Mouse (Mus musculus): ENCODE measurements around the gene Ms4a13.
A peak's percentile ranks its signal among the peaks of the same experiment; 100 is the strongest.
"Not testable (repeated sequence)": the region's sequence is repeated elsewhere in the genome, so short reads cannot be mapped to it uniquely, and the experiment has no call there.

The Ms4a13 gene

GRCm38 (mm10) chr19:11196546-11196945 lies at the start of gene Ms4a13:
Ms4a13 (minus strand) TSS chr19:11196737.
- DNase-seq (ENCODE audit: low spot score), result no peak

GRCm38 (mm10) chr19:11244230-11244629 lies 47.7 kb upstream of the Ms4a13 start:
- DNase-seq (ENCODE audit: low spot score), result no peak

GRCm38 (mm10) chr19:11242560-11242959 lies 46.0 kb upstream of the Ms4a13 start:
- no peak for DNase-seq (ENCODE audit: low spot score)

- DNase-seq (ENCODE audit: low spot score), result no peak
These were observed 39.3 kb upstream of the Ms4a13 start for GRCm38 (mm10) chr19:11235820-11236219.

GRCm38 (mm10) chr19:11234921-11235735 lies 38.6 kb upstream of the Ms4a13 start:
- DNase-seq (ENCODE audit: low spot score), result no peak

- DNase-seq (ENCODE audit: low spot score), result no peak
These were observed 37.7 kb upstream of the Ms4a13 start for GRCm38 (mm10) chr19:11234244-11234643.

- DNase-seq (ENCODE audit: low spot score), result no peak
These were observed 35.8 kb upstream of the Ms4a13 start, which contains the start of gene Ms4a12 for GRCm38 (mm10) chr19:11232348-11232747. Ms4a12 (minus strand) TSS chr19:11232448.

DNA sequence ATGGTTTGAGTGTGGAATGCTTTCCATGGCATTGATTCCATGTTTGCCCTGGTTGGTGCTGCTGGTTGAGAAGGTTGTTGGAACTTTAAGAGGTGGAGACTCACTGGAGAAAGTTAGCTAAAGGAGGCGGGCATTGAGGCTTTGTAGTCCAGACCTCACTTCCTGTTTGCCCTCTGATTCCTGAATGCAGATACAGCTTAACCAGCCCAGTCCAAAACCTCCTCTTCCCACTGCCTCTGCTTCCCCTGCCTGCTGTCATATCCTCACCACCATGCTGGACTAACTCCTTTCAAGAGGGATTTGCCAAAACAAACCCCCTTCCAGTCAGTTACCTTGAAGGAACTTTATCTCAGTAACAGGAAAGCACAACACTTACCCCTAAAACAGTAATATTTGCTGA lies 4.0 kb downstream of the Ms4a13 start:
- no peak for DNase-seq (ENCODE audit: low spot score)

- peak; percentile 32 for DNase-seq (ENCODE audit: low spot score)
These were observed 12.4 kb downstream of the Ms4a13 start for GRCm38 (mm10) chr19:11184121-11184520.

GRCm38 (mm10) chr19:11177464-11177863 lies 19.1 kb downstream of the Ms4a13 start:
- DNase-seq (ENCODE audit: low spot score), result no peak

- DNase-seq (ENCODE audit: low spot score), result no peak
These were observed 31.4 kb downstream of the Ms4a13 start, which contains the start of gene 1700025F22Rik for GRCm38 (mm10) chr19:11165172-11165571. 1700025F22Rik (minus strand) TSS chr19:11165320.

DNA sequence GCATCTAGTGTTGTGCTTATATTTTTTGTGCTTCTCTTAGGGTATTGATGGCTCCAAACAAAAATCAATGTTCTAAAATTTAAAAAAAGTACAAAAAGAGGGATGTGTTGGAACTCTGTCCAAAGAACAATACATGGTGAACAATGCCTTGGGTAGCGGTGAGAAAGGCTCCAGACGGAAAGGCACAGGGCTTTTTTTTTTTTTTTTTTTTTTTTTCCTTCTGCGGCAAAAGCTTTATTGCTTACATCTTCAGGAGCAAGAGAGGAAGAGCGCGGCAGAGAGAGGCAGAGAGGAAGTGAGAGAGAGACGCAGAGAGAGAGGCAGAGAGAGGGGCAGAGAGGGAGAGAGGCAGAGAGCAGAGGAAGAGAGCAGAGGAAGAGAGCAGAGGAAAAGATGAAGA lies 38.6 kb downstream of the Ms4a13 start:
- not testable (repeated sequence) for DNase-seq (ENCODE audit: low spot score)

- no peak for DNase-seq (ENCODE audit: low spot score)
These were observed 61.2 kb downstream of the Ms4a13 start for GRCm38 (mm10) chr19:11135336-11135735.

GRCm38 (mm10) chr19:11134852-11135251 lies 61.7 kb downstream of the Ms4a13 start:
- DNase-seq (ENCODE audit: low spot score), result no peak

GRCm38 (mm10) chr19:11130776-11131175 lies 65.8 kb downstream of the Ms4a13 start, which contains the start of gene 1700017D01Rik:
1700017D01Rik (minus strand) TSS chr19:11130876.
- DNase-seq (ENCODE audit: low spot score), result not testable (repeated sequence)

DNA sequence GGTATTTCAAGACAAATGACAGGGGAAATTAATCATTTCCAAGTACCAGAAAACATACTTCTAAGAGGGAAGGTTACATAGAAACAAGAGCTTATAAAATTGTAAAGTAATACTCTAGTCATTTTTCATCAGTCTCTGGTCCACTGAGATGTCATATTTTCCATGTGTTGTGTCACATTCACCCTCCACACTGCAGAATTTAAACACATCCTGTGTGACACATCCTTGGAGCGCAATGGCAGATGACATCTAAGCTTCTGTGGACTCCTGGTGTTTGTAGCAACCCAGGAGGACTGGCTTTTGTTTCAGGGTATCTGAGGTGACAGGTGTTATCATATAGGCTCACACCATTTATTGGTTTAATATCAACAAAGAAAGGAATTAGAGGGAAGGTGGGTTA lies 66.8 kb downstream of the Ms4a13 start:
- no peak for DNase-seq (ENCODE audit: low spot score)

DNA sequence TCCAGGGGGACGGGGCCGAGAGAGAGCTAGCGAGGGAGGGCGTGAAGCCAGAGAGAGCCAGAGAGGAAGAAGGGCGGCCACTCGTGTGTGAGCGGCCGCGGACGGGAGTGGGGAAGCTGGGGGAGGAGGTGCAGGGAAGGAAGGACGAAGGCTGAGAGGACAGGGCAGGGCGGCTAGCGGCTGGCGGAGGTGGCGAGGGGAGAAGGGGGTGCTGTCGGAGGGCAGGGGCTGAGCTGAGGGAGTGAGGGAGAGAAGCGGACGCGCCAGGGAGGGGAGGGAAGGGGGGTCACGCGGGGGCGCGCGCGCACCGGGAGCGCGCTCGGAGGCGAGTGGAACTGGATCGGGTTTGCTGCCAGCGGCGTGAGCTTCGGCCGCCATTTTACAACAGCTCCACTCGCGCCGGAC lies 75.5 kb downstream of the Ms4a13 start:
- DNase-seq (ENCODE audit: low spot score), result not testable (repeated sequence)

Measured in layer of hippocampus, adult 11-12 months (tissue).